Mouse (Mus musculus) regulatory T cell (primary cell): ENCODE results near the gene Treh.
"Not testable (repeated sequence)": the region's sequence is repeated elsewhere in the genome, so short reads cannot be mapped to it uniquely, and the experiment has no call there.

Experiments
- in situ Hi-C: fragments of 300-600 bp; cut with MboI, MseI; formaldehyde crosslinking; loops from one replicate; pipeline ENCODE4 v1.15.1; 2025; ENCODE audit warnings: high pct_unique_total_duplicates

Treh gene

DNA sequence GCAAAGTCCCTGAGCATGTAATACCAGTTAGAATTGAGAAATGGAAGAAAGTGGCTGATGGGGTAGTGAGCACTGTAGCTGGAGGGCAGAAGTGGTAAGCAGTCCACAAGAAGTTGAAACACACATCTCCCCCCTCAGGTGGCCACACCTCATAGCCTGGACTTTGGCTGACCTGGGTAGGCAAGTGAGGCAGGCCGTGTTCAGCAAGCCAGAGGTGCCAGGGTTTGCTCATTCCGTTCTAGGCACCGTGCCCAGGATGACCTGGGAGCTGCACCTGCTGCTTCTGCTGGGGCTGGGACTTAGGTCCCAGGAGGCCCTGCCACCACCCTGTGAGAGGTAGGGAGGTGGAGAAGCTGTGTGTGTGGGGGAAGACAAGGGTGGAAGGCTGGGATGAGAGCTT lies at the start of gene Treh:
Treh (plus strand) TSS at position 229 of the 400 bp plus-strand sequence.
- in situ Hi-C loops = no loop called here

DNA sequence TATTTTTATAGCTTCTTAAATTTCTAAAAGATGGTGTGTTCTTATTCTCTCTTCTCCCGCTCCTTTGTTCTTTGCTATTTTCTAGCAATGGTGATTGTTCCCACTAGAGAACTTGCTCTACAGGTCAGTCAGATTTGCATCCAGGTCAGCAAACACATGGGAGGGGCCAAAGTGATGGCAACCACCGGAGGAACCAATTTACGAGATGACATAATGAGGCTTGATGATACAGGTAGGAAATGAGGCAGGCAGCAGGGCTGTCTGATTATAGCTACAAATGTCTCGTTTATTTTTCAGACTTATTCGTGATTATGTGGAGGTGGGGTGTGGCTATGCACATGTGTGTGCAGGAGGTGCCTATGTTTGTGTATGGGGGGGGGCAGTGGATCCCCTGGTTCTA lies 48.6 kb upstream of the Treh start:
- in situ Hi-C loops = no loop called here

DNA sequence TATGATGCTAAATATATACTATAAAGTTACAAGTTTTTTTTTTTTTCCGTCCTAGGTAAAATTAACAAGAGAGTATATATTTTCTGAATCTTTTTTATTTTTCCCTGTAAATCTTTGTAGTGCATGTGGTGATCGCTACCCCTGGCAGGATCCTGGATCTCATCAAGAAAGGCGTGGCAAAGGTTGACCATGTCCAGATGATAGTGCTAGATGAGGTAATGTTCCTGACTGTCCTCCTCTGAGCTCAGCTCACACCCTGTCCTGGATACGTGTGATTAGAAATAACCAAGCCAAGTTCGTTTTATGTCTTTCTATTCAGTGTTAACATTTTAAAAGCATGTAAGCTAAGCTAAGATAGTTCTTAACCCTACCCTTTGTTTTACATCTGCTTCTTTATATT lies 46.8 kb upstream of the Treh start:
- in situ Hi-C loops = loop anchor here (5.0 kb wide), 1 partner anchor 121 kb away; no protein-coding TSS in a partner anchor

DNA sequence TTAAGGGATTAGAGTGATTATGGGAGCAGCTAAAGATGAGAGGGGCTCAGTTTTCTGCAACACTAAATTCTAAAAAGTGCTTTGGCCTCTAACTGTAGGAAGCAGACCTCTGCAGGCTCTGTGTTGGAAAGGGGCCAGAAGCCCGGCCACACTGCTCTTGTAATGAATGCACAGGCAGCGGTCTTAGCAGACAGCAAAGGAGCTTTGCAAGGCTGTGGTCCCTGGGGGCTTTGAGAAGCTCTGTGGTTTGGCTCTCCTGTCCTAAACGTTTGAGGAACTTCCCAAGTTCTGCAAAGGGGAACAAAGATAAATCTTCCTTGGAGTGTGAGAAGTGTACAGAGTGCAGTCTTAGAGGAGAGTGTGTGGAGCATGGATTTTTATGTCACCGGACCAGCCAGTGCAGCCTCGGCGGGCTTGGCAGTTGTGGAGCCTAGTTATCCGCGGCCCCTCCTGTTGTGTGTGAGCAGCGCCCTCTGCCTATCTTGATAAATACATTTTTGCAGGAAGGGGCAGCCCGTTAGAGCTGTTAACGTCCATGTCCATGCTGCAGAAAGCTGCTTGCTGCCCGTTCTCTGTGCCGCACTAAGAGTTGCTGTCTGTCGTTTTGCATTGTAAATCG lies 35.4 kb upstream of the Treh start:
- in situ Hi-C loops = no loop called here

DNA sequence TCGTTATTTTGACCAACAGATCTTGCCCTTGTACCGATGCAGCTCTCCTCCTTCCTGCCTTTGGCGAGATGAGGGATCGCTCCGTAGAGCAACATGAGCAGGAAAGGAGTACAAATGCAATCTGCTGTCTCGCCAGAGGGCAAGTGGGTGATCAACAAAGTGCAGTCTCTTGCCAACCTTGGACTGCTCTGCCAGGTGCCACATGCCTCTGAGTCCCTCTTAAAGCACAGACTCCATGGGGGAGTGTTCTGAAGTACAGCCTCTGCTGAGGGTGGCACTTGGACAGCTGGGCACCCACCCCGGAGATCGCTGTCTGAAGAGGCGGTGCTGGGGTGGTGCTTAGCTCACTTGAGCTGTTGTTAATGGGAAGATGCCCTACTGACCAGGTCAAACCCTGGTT lies 34.3 kb upstream of the Treh start:
- in situ Hi-C loops = not testable (repeated sequence)

DNA sequence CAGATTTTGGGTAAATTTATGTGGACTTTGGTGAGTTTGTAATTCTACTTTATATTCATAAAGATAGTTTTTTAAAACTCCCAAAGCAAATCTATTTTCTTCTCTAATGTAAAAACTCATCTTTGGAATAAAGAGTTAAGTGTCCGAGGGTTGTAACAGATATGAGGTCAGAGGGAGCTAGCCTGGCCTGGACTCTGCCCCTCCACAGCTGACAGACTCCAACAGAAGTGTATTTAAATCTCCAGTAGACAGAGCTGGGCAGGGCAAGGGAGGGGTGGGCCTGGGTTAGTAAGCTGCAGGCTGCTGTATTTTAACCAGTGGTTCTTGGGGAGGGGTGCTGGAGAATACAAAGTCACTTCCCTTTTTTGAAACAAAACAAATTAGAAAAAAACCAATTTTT lies 33.0 kb upstream of the Treh start:
- in situ Hi-C loops = not testable (repeated sequence)

DNA sequence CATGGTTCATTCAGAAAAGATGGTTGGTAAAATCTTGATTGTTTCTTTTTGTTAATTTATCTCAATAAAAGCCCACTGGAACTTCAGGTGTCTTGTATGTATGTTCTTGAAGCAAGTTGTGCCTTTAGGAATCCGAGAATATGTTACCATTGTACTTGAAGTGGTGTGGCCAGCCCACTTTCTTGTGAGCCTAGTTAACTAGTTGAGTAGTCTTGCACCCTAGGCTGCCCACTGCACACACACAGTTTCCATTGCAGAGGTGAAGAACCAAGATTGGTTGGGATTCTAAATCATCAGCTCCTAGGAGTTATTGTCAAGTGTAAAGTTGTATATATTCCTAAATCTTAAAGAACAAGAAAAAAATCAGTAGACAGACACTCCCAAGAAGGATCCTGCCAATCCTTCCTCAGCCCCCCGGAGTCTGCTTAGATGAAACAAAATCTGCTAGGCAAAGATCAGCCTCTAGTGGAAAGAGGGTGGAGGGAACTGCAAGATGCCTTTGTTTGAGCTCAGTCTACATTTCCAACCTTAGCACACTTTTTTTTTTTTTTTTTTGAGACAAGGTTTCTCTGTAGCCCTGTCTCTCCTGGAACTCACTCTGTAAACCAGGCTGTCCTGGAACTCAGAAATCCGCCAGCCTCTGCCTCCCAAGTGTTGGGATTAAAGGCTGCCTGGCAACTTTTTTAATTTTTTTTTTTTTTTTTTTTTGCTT lies 32.2 kb upstream of the Treh start:
- in situ Hi-C loops = no loop called here

DNA sequence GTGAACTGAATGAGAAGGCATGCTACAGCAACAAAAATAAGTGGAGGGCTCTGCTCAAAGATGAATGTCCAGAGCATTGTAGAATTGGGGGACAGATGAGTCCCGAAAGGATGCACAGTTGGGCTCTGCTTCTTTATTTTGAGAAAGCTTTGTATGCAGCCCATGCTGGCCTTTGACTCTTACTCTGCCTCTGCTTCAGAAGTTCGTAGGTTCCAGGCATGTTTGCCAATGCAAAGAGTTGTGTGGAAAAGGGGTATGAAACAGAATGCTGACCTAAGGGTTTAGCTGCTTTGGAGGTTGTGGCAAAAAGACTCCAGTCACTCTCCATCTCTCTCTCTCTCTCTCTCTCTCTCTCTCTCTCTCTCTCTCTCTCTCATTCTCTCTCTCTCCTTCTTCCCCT lies 31.4 kb upstream of the Treh start:
- in situ Hi-C loops = no loop called here

DNA sequence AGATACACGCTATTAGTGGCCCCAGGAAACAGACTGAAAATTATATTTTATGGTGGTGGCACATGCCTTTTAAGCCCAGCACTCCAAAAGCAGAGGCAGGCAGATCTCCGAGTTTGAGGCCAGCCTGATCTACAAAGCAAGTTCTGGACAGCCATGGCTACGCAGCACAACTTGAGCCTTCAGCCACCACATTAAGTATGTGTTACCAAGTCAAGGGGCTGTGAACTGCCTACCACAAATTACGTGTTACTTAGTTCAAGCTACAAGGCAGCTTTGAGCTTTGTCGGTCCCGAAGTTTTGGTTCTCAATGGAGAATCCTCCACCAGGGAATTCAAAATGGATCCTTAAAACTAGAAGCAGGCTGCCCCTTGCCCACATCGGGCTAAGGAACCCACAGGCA lies 29.9 kb upstream of the Treh start:
- in situ Hi-C loops = no loop called here

DNA sequence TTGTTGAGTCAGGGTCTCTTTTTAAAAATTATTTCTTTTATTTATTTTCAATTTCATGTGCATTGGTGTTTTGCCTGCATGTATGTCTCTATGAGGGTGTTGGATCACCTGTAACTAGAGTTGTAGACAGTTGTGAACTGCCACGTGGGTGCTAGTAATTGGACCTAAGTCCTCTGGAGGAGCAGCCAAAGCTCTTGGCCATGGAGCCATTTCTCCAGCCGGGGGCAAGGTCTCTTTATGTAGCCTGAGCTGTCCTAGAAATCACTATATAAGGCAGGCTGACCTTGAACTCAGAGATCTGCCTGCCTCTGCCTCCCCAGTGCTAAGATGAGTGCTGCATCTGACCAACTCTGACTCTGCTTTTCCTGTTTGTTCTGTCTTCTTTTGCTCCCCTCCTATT lies 28.8 kb upstream of the Treh start:
- in situ Hi-C loops = no loop called here

DNA sequence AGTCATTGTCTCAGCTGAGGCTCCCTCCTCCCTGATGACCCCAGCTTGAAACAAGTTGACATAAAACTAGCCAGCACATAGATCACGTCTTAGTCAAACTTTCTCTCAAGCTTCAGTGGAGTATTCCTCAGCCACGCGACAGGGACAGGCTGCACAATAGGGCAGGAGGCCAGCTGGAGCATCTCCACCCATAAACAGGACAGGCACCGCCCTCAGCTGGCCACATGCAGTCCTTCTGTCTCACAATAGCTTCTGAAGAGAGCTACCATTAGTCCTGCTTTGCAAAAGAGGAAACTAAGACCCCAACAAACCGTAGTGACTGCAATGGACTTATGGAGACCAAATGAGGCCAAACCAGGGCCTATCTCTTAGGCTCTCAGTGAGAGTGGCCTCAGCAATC lies 27.6 kb upstream of the Treh start:
- in situ Hi-C loops = no loop called here

DNA sequence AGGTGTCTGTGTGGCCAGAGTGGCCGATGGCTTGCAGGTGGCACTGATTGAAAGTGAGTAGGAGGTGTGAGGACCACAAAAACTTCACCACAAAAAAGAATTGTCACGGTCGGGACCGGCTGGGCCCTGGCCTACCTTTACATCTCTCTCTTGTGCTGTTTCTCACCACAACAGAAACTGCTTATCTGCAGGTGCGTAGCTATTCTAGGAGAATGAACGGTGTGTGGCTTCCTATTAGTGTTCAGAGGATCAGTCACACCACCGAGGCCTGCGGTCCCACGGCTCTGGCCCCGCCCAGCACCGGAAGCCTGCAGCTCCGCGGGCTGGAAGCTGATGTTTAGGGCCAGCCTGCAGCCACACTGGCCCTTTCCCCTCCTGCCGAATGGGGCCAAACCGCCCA lies 27.1 kb upstream of the Treh start:
- in situ Hi-C loops = no loop called here

DNA sequence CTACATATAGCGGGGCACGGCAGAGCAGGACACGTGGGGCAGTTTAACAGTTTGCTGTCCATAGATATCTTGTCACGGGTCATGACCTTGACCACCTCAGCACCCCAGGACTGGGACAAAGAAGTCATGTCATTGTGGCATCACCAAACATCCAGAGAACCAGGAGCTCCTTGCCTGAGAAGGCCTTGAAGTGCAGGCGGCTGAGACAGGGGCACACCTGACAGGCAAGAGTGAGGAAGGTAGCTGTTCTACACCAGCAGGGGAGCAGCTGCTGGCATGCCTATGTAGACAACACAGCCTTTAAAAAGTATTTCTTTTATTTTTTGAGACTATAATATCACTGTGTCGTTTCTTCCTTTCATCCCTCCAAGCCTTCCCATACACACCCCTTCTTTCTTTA lies 26.7 kb upstream of the Treh start:
- in situ Hi-C loops = no loop called here

DNA sequence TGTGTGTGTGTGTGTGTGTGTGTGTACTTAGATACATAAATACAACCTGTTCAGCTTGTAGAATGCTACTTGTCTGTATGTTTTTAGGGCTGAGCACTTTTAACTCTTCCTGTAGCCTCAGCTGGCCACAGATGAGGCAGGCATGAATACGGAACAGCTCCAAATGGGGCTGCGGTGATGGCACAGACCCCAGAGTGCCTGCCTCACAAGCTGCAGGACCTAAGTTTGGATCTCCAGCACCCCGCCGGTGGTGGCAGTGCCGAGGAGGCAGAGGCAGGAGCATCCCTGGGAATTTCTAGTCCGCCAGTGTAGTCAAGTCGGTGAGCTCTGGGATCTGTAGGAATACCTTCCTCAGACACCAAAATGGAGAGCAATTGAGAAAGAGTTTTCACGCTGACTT lies 26.0 kb upstream of the Treh start:
- in situ Hi-C loops = no loop called here

DNA sequence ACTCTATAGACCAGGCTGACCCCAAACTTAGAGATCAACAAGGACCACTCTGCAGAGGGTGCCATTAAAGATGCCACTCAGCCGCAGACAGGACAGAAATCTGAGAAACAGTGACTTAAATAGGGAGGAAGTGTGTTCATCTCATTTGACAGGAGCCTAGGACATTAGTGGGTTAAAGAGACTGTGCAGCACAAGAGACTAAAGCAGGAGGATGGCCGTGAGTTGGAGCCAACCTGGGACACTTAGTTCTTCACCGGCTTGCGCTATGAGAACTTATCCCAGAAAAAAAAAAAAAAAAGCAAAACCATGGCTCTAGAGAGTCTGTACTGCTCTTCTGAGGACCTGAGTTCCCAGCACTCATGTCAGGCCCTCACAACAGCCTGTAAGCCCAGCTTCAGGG lies 25.4 kb upstream of the Treh start:
- in situ Hi-C loops = no loop called here

DNA sequence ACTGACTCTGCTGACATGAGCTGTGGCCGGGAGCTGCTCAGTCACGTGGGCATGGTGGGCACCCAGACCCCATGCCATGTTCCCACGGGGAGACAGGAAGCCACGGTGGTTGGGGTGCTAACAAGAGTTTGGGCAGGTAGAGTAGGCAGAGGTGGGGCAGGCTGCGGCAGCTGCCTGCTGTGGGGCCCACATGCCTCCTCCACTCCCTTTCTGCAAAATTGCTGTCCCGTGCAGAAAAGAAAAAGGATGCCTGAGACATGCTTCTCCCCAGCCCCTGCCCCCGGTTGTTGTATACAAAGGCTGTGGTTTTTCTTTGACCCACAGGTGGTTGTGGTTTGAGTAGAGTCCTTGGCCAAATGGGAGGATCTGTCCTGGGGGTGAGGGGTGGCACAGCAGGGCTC lies 24.2 kb upstream of the Treh start:
- in situ Hi-C loops = no loop called here

DNA sequence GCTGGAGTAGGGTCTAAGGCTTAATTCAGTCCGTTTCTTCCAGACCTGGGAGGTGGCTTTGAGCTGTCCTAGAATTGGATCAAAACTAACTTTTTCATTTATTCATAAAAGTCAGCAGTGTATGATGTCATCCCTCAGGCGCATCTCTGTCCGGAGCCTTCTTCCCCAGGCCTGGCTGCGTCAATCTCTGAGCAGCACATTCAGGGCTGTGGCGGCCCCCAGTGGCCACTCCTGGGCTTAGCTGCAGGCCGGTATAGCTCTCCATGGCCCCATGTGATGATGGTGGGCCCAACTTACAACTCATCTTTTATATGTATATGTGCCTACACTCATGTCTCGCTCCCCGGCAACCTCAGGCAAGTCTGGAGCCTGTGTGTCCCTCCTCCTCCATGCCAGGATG lies 21.0 kb upstream of the Treh start:
- in situ Hi-C loops = loop anchor here (5.0 kb wide), 1 partner anchor 200 kb away; the partner anchor contains the start of gene Upk2

DNA sequence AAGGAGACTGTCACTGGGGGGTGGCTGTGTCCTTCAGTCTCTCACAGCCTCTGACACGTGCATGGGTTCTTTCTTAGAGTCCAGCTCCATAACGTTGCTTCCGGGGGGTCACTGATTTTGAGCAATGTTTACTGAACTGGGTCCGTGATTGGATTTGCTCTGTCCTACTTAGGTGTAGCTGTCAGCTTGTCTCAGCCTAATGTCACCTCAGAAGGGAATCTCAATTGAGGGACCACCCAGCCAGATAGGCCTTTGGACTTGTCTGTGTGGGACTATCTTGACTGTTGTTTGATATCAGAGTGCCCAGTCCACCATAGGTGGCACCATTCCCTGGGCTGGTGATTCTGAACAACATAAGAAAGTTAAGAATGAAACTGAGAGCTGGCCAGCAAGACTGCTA lies 19.1 kb upstream of the Treh start:
- in situ Hi-C loops = loop anchor here (5.0 kb wide), 1 partner anchor 202 kb away; the partner anchor contains the start of gene Upk2

DNA sequence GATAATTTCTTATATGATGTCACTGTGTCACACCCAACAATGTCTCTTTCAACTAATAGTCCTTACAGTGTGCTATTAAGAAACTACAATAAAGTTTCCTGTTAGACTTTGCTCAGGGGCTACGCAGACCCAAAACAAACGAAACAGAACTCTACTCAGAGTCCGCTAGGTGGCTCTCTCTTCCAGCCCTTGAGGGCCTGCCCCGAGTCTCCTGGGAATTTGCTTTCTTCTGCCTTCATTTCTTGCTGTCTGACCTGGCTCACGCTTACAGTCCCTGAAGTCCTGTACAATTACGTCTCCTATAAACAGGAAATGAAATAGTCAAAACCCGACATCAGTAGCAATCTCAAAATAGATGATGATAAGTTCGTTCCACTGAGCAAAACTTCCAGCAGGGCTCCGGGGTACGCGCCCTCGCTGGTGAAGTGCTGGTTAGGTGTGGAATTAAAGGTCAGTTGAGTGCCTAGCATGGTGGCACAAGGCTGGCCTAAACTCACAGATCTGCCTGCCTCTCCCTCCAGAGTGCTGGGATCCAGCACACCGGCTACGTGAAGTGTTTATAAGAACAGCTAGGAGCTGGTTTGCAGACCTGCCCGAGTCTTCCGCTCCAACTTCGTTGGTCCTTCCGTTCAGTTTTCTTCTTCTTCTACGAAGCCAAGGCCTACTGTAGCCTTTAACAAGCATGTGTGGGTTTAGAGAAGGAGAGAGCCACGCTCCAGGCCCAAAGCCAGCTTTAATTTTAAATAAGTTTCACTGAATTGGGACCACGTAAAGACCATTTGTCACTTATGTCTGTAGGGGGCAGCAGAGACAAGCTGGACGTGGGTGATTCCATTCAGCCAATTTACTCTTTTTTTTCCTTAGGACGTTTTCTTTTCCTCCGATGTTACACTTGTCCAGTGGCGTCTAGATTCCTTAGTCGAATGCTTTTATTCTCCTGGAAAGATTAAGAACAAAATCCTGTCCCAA lies 17.7 kb upstream of the Treh start:
- in situ Hi-C loops = no loop called here

DNA sequence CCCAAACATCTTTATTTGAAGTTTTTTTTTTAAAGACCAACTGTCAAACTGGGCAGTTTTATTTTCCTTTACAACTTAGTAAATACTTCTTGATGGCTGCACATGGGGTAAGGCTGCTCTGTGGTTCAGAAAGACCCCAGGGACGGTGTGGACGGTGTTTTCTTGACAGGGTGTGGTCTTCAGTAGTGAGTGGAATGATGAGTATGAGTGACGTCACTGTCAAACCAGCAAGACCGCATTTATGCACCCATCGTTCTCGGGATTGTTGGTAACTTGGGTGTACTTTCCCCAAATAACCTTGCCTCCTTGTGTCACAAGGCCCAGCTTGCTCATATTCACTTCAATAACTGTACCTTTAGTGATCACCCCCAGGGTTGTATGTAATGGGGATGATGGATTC lies 9.3 kb upstream of the Treh start:
- in situ Hi-C loops = no loop called here

DNA sequence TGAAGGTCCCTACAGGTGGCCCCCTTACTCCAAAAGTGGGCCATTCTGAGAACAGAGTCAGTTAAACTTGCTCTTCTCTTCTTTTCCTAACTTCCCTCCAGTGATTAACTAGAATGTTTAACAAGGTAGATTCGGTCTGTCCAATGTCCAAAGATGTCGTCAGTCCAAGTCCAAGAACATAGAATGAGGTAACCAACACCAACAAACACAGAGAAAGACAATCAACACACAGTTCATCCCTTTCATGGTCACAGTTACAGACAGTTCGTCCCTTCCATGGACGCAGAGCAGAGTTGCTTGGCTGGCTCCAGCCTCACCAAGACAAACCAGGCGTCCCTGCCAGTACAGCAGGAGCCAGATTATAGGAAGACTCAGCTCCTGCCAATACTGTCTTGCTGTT lies 1.6 kb upstream of the Treh start:
- in situ Hi-C loops = no loop called here

DNA sequence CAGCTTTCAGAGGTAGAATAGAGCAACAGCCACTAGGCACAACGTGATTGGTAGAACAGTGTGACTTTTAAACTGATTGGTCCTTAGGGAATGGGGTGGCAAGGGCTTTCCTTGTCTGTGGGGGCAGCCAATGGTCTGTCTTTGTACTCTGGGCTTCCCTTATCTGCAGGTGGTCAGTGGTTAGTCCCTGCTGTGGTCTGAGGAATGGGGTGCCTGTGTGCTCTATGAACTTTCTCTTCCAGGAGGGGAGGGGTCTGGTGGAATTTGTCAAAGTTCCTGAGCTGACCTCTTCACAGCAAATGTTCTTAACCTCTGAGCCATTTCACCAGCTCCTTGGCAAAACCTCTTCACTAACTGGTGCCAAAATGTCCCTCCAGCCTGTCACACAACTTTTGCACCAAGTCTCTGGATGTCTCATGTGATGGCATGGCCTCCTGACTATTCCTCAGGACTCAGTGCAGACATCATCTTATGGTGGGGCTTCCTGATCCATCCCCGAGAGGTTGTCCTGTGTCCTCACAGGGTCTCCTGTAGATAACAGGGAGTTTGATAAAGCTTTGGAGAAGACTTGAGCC lies 655 bp upstream of the Treh start:
- in situ Hi-C loops = no loop called here
